Mouse (Mus musculus): ENCODE data around the gene Hspa5. TPM values are rescaled to one million over a fixed set of nuclear protein-coding genes. Genes with fewer than 3 reads are reported as not detected.

Hspa5 gene
- 86.4 and 109 TPM in 2 replicates for polyA plus RNA-seq (2012; ENCODE audit: low replicate concordance)

DNA sequence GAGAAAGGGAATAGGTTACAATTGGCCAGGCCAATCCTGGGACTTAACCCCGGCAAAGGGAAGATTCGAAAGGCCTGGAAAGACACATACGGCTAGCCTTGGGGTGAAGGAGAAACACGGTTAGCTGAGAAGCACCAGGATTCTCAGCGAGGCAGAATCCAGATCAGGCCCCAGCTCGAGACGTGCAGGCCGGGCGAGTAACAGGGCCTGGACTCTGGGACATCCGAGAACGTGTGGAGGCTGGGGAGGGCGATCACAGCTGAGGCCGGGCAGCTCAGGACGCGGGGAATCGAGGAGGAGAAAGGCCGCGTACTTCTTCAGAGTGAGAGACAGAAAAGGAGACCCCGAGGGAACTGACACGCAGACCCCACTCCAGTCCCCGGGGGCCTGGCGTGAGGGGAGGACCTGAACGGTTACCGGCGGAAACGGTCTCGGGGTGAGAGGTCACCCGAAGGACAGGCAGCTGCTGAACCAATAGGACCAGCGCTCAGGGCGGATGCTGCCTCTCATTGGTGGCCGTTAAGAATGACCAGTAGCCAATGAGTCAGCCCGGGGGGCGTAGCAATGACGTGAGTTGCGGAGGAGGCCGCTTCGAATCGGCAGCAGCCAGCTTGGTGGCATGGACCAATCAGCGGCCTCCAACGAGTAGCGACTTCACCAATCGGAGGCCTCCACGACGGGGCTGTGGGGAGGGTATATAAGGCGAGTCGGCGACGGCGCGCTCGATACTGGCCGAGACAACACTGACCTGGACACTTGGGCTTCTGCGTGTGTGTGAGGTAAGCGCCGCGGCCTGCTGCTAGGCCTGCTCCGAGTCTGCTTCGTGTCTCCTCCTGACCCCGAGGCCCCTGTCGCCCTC lies at the start of gene Hspa5:
TSS of gene Hspa5 (plus strand) at position 603 of the 859 bp plus-strand sequence.

DNA sequence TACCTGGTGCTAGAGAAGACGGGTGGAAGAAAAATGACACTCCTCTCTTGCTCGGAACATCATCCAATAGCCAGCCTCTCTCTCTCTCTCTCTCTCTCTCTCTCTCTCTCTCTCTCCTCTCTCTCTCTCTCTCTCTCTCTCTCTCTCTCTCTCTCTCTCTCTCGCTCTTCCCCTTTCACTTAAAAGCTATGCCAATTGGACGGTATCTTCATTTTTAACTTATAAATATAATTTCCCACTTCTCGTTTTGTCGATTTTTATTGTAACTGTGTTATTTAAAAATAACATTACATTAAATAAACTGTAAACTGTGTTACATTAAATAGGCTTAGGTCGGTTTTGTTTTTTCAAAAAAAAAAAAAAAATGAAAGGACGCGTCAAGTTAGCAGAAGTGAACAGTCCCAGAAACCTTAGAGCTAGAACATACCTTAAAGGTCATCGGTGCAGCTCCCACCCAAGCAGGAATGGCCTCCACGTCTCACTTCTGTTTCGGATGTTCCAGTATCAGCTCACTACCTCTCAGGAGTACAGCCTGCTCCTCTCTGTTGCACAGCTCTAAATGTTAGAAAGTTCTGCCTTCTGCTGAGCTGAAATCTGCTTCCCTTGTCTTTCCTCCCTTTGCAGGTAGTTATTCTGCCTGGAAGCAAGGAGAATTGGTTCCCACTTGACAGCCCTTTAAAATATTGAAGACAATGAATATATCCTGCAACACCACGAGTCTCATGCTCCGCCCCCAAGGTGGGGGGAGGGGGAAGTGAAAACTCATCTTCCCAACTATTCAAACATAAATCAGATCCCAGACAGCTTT lies 17.0 kb upstream of the Hspa5 start, which contains the start of gene Gapvd1:
TSS of gene Gapvd1 (minus strand) at position 682 of the 808 bp plus-strand sequence.

GRCm38 (mm10) chr2:34799357-34800256 lies 27.8 kb downstream of the Hspa5 start, which contains the start of gene Rabepk:
TSS of gene Rabepk (minus strand) at chr2:34799912.

GRCm38 (mm10) chr2:34825827-34826459 lies 54.2 kb downstream of the Hspa5 start, which contains the start of gene Fbxw2:
TSS of gene Fbxw2 (minus strand) at chr2:34826311.

Other genes with a start within 250 kb of the Hspa5 start
- gene Gapvd1, start 16.7 kb upstream of the Hspa5 start, polyA plus RNA-seq (2012; ENCODE audit: low replicate concordance): 14.3 and 27.0 TPM in 2 replicates
- 3.0 and 9.8 TPM in 2 replicates for gene Rabepk, start 27.9 kb downstream of the Hspa5 start, polyA plus RNA-seq (2012; ENCODE audit: low replicate concordance)
- 29.2 and 36.5 TPM in 2 replicates for gene Fbxw2, start 54.3 kb downstream of the Hspa5 start, polyA plus RNA-seq (2012; ENCODE audit: low replicate concordance)
- gene Gm34653, start 61.0 kb downstream of the Hspa5 start, polyA plus RNA-seq (2012; ENCODE audit: low replicate concordance): not detected in 2 replicates
- gene Cutal, start 102.4 kb downstream of the Hspa5 start, polyA plus RNA-seq (2012; ENCODE audit: low replicate concordance): not detected in 2 replicates
- gene Psmd5, start 103.0 kb downstream of the Hspa5 start, polyA plus RNA-seq (2012; ENCODE audit: low replicate concordance): 5.7 and 6.0 TPM in 2 replicates
- gene Phf19, start 142.1 kb downstream of the Hspa5 start, polyA plus RNA-seq (2012; ENCODE audit: low replicate concordance): 5.5 and 7.2 TPM in 2 replicates
- gene Traf1, start 189.8 kb downstream of the Hspa5 start, polyA plus RNA-seq (2012; ENCODE audit: low replicate concordance): 30.1 and 31.4 TPM in 2 replicates